Mouse (Mus musculus) limb, embryonic 14.5 days (tissue): ENCODE data around the gene Kcnh1. TPM values are rescaled to one million over a fixed set of nuclear protein-coding genes. Genes with fewer than 3 reads are reported as not detected.

Source experiments
- ATAC-seq: fragments of 200-750 bp; cut with Nextera tagmentation; 2 replicates; pipeline ENCODE4 v1.8.0; 2017; ENCODE audit warnings: low read depth, moderate number of reproducible peaks, moderate TSS enrichment; ENCODE audit not compliant: low FRiP score
- DNase-seq: peaks from one replicate; pipeline ENCODE4 v3.0.0-alpha.2; 2015; ENCODE audit warnings: low spot score
- H3K27ac ChIP-seq: fragments of 300-500 bp; sonication (generic); replicated peaks from 2 replicates; pipeline ENCODE4 v1.5.1; 2014; ENCODE audit warnings: low read depth, mild to moderate bottlenecking, low read length, moderate library complexity, mixed read lengths
- H3K27me3 ChIP-seq: fragments of 300-500 bp; sonication (generic); 2 replicates; pipeline ENCODE4 v1.6.1; 2014; ENCODE audit warnings: low read length, mixed read lengths; ENCODE audit not compliant: control insufficient read depth, insufficient read depth
- H3K36me3 ChIP-seq: fragments of 300-500 bp; sonication (generic); 2 replicates; pipeline ENCODE4 v1.6.1; 2014; ENCODE audit warnings: mild to moderate bottlenecking, low read length, moderate library complexity, mixed read lengths; ENCODE audit not compliant: control insufficient read depth, insufficient read depth
- H3K4me1 ChIP-seq: fragments of 300-500 bp; sonication (generic); 2 replicates; pipeline ENCODE4 v1.6.1; 2014; ENCODE audit warnings: antibody characterized with exemption, low read length, mixed read lengths; ENCODE audit not compliant: control insufficient read depth, insufficient read depth
- H3K4me2 ChIP-seq: fragments of 300-500 bp; sonication (generic); replicated peaks from 2 replicates; pipeline ENCODE4 v1.6.1; 2014; ENCODE audit warnings: low read depth, mild to moderate bottlenecking, low read length, moderate library complexity; ENCODE audit not compliant: severe bottlenecking
- H3K4me3 ChIP-seq: fragments of 300-500 bp; sonication (generic); replicated peaks from 2 replicates; pipeline ENCODE4 v1.5.1; 2014; ENCODE audit warnings: low read length
- H3K9ac ChIP-seq: fragments of 300-500 bp; sonication (generic); 2 replicates; pipeline ENCODE4 v1.6.1; 2014; ENCODE audit warnings: mild to moderate bottlenecking, low read depth, low read length, moderate library complexity; ENCODE audit not compliant: severe bottlenecking
- H3K9me3 ChIP-seq: fragments of 300-500 bp; sonication (generic); 2 replicates; pipeline ENCODE4 v1.6.1; 2016; ENCODE audit warnings: low read length; ENCODE audit not compliant: control insufficient read depth
- POLR2A ChIP-seq: fragments of 200-500 bp; IDR thresholded peaks from 2 replicates; pipeline ENCODE4 v1.8.0; 2012; ENCODE audit warnings: inconsistent platforms, mild to moderate bottlenecking, moderate library complexity, borderline replicate concordance; ENCODE audit not compliant: insufficient read depth, insufficient read length; ENCODE audit errors: extremely low read depth
- WGBS: fragments of 180-500 bp; shearing (Covaris S2); extraction: QIAGEN DNeasy Blood & Tissue Kit; methylation state at CpG from one replicate; pipeline ENCODE4 v1.1.7; 2014; 5-methylcytosine and 5-hydroxymethylcytosine counted together
- polyA plus RNA-seq, 2 experiments: library from polyadenylated mRNA; depleted of rRNA in 1 of 2; stranded (reverse) in 1 of 2; unstranded in 1 of 2; fragments of >200 nt; fragmentation: Nextera tagmentation in 1 of 2; extraction: Ambion mirVana in 1 of 2; gene quantifications; 2 replicates each; pipeline versions ENCODE4 v1.2.1 to v1.2.3; 2012 to 2014

The Kcnh1 gene
- polyA plus RNA-seq, 2 experiments = 0.30 to 0.63 TPM

DNA sequence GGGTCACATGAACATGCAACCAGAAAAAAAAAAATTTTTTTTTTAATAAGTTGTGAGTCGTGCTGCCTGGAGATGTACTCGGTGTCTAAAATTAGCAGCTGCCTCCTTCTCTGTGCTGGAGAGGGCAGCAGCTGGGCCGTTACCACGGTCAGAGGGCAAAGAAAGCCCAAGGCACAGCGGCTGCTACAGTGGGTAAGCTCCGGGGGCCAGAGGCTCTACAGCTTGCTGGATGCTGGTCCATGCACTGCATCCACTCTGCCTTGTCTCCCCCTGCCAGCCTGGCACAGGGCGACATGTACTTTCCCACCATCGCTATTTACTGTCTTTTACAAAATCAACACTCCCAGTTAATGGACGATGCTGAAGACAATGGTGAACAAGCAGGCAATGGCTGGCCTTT, 353.5 kb downstream of the Kcnh1 start:
- DNase-seq = no peak
- WGBS = 73% methylated on average over 9 of the region's 9 CpGs
- H3K9me3 ChIP-seq = no peaks in the 10 kb centered on the region
- no peak overlapping the region for H3K4me2 ChIP-seq
- no peaks in the 10 kb centered on the region for H3K36me3 ChIP-seq
- no peak overlapping the region for H3K27ac ChIP-seq
- H3K4me3 ChIP-seq = no peak overlapping the region
- no peak overlapping the region for H3K9ac ChIP-seq
- ATAC-seq = no peak
- H3K27me3 ChIP-seq = no peaks in the 10 kb centered on the region
- no peak for TF ChIP-seq POLR2A
- H3K4me1 ChIP-seq = no peaks in the 10 kb centered on the region

- H3K4me3 ChIP-seq = no peak overlapping the region
- no peaks in the 10 kb centered on the region for H3K27me3 ChIP-seq
- no peak overlapping the region for H3K4me2 ChIP-seq
- H3K9me3 ChIP-seq = no peaks in the 10 kb centered on the region
- H3K9ac ChIP-seq = no peak overlapping the region
- TF ChIP-seq POLR2A = no peak
- no peak for ATAC-seq
- WGBS = 80% methylated on average over 7 of the region's 7 CpGs
- no peak overlapping the region for H3K27ac ChIP-seq
- H3K36me3 ChIP-seq = no peaks in the 10 kb centered on the region
- H3K4me1 ChIP-seq = no peaks in the 10 kb centered on the region
- DNase-seq = no peak
Observed at GRCm38 (mm10) chr1:192544901-192545300, 354.3 kb downstream of the Kcnh1 start.

- Histone ChIP-seq H3K9ac (no peak overlapping the region), H3K27ac (no peak overlapping the region), H3K9me3 (no peaks in the 10 kb centered on the region), H3K4me2 (no peak overlapping the region), H3K4me3 (no peak overlapping the region), H3K4me1 (no peaks in the 10 kb centered on the region), H3K27me3 (no peaks in the 10 kb centered on the region), H3K36me3 (no peaks in the 10 kb centered on the region)
- WGBS = 32% methylated on average over 1 of the region's 1 CpGs
- DNase-seq (no peak), ATAC-seq (no peak)
- no peak for TF ChIP-seq POLR2A
Observed at GRCm38 (mm10) chr1:192546843-192547242, 356.3 kb downstream of the Kcnh1 start.

DNA sequence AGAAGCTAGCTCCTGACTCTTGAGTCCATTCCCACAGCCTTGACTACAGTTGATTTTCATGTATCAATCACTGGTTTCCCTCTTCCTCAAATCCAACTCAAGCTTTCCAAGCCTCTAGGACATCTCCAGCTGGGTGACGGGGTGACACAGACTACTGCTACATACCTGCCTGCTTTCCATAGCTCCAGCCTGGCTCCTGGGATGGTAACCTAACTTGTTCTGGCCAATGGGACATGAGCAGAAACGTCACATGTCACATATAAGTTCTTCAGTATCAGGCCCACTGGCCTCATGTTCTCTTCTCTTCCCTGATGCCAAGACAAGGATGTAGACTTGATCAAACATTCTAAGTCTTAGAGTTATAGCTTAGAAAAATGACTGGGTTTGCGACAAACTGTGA, 360.0 kb downstream of the Kcnh1 start:
- ATAC-seq = no peak

GRCm38 (mm10) chr1:192555516-192555915, 364.9 kb downstream of the Kcnh1 start:
- H3K9ac ChIP-seq = no peak overlapping the region
- no peaks in the 10 kb centered on the region for H3K36me3 ChIP-seq
- WGBS = 73% methylated on average over 4 of the region's 4 CpGs
- H3K27ac ChIP-seq = no peak overlapping the region
- no peak for ATAC-seq
- no peak for DNase-seq
- TF ChIP-seq POLR2A = no peak
- H3K27me3 ChIP-seq = no peaks in the 10 kb centered on the region
- H3K4me1 ChIP-seq = no peaks in the 10 kb centered on the region
- no peaks in the 10 kb centered on the region for H3K9me3 ChIP-seq
- H3K4me3 ChIP-seq = no peak overlapping the region
- no peak overlapping the region for H3K4me2 ChIP-seq

More for the DNA sequence above, 360.0 kb downstream of the Kcnh1 start:
- Histone ChIP-seq H3K9ac (no peak overlapping the region), H3K9me3 (no peaks in the 10 kb centered on the region), H3K4me3 (no peak overlapping the region), H3K36me3 (no peaks in the 10 kb centered on the region), H3K4me1 (no peaks in the 10 kb centered on the region), H3K27ac (no peak overlapping the region), H3K4me2 (no peak overlapping the region), H3K27me3 (no peaks in the 10 kb centered on the region)
- WGBS = 82% methylated on average over 3 of the region's 3 CpGs
- TF ChIP-seq POLR2A = no peak
- DNase-seq = no peak

DNA sequence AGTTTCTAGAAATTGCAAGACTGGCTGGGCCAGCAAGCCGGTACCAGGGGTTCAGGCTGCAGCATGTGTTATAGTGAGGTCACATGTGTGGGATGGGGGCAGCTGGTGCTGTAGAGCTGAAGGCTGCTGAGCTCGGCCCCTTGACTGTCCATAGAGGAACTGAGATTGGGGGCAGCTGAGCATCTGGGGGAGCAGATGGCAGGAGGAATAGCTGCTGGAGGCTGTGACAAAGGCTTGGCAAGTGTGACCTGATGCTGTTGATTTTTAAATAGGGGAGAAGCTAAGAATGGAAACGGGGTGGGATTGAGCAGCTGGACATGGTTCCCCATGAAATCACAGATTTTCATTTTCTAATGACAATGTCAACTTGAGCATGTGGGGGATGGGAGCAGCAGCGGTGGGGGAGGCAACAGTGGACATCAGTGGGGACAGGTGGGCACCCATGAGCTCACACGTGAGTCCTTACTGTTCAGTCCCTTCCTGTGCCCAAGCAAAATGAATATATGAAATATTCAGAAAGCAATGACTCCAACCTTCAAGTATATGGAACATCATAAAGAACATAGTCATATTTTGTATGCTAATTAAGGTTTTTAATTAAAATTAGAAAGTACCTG, 367.5 kb downstream of the Kcnh1 start:
- H3K36me3 ChIP-seq = no peaks in the 10 kb centered on the region
- 71% methylated on average over 5 of the region's 5 CpGs for WGBS
- H3K4me1 ChIP-seq = no peaks in the 10 kb centered on the region
- DNase-seq = no peak
- H3K9me3 ChIP-seq = no peaks in the 10 kb centered on the region
- TF ChIP-seq POLR2A = no peak
- H3K27me3 ChIP-seq = no peaks in the 10 kb centered on the region
- ATAC-seq = no peak
- no peak overlapping the region for H3K27ac ChIP-seq
- H3K4me3 ChIP-seq = no peak overlapping the region
- no peak overlapping the region for H3K9ac ChIP-seq
- H3K4me2 ChIP-seq = no peak overlapping the region
